Mouse (Mus musculus) spleen, adult 12 weeks (tissue): ENCODE results near the gene Mpnd.

Experiments
- DNase-seq: peaks from one replicate; pipeline ENCODE4 v3.0.0; 2022; ENCODE audit warnings: low spot score

Gene Mpnd

DNA sequence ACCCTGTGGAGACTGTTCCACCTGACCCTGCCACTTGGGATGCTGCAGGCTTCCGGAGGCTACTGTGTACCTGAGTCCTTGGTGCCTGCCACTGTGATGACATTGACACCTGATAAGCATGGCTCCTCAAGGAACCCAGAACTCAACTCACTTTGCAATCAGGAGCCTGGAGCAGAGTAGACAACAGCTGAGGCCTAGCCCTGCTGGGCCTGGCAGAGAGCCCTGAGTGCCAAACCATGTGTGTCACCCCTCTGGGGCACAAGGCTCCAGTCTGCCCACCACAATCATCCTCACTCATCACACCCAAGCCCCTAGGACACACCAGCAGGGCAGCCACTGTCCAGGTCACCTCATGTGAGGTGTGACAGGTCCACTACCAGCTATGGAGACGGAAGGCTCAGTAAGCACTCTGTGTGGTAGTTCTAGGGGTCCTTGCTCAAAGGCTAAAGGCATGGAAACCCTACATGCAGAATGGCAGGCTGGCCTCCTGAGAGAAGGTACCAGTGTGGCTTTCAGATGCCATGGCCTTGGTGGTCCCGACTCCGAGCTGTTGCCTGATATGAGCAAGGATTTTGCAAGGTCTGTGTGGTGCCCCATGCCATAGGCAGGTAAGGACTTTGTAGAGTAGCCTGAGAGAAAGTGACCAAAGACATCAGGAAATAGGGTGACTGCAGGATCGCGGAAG is 15.0 kb downstream of the Mpnd start:
- DNase-seq: no peak

DNA sequence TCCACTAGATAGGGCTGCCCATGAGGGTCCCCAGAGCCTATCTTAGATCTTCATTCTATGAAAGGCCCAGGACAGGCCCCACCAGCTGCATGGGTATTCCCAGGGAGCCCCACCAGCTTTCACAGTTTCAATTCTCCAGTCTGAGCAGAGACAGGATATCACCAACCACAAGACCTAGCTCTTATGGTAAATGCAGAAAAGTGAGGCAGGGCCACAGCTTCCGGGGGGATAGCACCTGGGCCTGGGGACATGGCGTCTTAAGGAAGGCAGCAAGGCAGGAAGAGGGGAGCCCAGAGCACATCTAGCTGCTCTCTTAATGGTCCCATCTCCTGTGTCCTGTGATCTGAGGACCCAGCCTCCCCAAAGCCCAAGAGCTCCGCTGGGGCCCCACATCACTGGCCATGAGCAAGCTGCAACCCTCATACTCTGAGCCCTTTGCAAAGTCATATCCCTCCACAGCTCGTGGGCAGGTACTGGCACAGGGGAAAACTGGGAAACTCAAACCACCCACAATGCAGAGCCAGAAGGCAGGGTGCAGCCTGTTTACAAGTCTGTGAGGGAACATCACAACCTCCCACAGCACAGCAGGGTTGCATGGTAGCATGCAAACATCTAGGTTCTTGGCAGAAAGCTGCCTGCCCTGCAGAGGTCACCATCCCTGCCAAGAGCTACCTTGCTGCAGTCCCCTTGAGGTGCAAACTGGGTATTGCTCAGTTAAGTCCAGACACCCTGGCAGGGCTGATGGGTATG is 15.8 kb downstream of the Mpnd start:
- DNase-seq: no peak

- no peak for DNase-seq
Measured at GRCm38 (mm10) chr17:56022131-56022988, 16.8 kb downstream of the Mpnd start.

- DNase-seq: no peak
Measured at GRCm38 (mm10) chr17:56022989-56023290, 17.4 kb downstream of the Mpnd start.

GRCm38 (mm10) chr17:56023386-56023785 is 17.9 kb downstream of the Mpnd start:
- DNase-seq: no peak

GRCm38 (mm10) chr17:56024476-56024875 is 19.0 kb downstream of the Mpnd start:
- DNase-seq: no peak

GRCm38 (mm10) chr17:56024931-56025330 is 19.4 kb downstream of the Mpnd start:
- no peak for DNase-seq

DNA sequence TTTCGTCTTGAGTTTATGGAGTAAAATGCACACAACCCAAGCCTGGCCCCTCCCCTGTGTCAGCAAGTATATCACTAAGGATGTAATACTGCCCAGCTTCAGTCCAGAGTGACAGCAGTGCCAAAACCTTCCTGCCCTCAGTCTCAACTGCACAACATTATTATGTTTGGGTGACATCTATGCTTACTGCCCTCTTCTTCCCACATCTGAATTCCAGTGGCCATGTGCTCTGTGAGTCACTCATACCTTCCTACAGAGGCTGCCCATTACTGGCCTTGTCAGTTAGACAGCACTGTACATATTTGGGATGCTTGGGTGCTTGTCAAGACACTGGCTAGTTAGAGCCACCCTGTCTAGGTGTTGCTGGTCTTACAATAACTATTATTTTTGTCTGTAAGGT is 20.8 kb downstream of the Mpnd start:
- DNase-seq: no peak

DNA sequence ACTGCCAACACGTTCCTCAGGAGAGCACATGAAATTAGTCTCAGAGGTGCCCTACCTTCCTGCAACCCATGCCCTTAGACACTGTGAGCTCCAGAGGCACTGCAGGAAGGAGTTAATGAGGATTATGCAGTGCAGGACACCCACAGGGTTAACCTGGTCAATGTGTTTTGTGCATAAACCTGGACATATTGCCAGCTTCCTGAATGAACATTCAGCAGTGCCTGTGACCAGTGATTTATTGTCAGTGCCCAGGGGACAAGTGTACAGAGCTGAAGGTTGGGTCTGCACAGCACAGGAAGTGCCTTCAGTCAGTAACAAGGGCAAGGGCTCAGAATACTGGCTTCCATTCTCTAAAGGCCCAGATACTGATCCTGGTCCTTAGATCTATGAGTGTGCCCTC is 21.4 kb downstream of the Mpnd start:
- DNase-seq: no peak

DNA sequence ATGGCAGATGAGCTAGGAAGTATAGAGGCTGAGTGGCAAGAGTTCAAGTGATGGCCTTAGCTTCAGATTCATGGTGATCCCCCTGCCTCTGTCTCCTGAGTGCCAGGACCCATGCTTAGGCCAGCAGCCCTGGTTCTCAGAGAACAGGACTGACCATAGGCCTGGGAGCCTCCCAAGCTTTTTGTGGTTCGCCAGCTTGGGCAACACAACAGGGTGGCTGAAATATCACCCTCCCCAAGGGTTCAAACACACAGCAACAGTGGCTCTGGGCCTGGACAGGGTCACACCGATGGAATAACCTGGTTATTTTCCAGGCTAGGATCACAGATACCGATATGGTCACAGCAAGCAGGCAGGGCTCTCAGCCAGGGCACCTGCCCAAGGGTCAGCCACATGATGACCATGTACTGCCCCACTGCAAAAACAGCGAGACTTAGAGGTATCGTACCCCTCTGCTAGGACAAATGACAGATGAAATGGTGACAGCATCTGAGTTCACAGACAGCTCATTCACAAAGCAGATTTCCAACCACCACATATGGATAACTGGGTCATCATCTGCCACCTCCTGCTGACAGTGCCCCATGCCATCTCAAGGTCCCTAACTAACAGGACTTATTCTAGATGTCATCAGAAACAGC is 22.4 kb downstream of the Mpnd start:
- DNase-seq: no peak

GRCm38 (mm10) chr17:56030238-56030870 is 24.8 kb downstream of the Mpnd start:
- no peak for DNase-seq

GRCm38 (mm10) chr17:56030919-56031318 is 25.4 kb downstream of the Mpnd start:
- no peak for DNase-seq

GRCm38 (mm10) chr17:56031431-56031830 is 25.9 kb downstream of the Mpnd start:
- no peak for DNase-seq

GRCm38 (mm10) chr17:56032127-56032733 is 26.7 kb downstream of the Mpnd start:
- no peak for DNase-seq

DNA sequence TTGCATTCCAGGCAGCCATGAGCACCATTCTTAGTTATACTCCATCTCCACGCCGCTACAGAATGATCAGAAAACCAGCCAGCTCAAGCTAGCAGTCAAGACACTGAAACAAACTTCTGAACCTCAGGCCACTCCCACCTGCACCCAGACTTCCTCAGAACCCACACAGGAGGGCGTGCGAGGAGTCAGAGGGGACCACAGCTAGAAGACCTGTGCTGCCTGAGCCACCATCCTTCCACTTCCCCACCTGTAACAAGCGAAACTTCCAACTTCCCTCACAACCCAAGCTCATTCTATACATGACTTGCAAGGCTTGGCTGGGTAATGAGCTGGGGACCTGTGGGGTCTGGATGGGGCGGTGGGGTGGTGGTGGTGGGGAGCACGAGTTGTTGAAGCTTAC is 27.3 kb downstream of the Mpnd start:
- DNase-seq: no peak

DNA sequence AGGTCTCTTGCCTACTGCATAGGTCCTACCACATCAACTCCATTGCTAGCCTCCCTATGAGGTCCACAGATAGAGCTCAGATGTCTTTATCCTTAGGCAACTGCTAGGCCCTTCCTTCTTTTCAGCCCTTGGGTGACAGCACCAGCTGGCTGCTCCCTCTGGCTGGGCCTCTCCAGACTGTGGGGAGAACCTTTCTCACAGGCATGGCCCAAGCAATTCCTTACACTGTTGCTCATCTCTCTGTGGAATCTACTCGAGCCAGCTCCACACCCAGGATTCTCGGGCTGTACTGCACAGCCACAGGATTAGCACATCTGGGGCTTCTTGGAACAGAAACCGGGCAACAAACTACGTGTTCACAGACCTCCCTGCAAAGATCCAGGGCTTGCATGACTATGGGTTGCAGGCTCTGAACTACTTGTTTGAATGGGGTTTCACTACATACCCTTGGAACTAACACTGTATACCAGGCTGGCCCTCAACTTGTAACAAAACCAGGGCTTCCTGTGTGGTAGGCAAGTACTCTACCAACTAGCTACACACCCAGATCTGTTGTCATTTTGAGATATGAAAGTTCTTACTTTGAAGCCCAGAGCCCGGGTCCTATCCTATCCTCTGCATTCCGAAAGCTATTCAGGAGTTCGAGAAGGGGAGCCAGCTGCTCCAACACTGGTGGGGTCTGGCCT is 28.7 kb downstream of the Mpnd start:
- DNase-seq: no peak

- no peak for DNase-seq
Measured at GRCm38 (mm10) chr17:56034726-56035100, 29.2 kb downstream of the Mpnd start.

DNA sequence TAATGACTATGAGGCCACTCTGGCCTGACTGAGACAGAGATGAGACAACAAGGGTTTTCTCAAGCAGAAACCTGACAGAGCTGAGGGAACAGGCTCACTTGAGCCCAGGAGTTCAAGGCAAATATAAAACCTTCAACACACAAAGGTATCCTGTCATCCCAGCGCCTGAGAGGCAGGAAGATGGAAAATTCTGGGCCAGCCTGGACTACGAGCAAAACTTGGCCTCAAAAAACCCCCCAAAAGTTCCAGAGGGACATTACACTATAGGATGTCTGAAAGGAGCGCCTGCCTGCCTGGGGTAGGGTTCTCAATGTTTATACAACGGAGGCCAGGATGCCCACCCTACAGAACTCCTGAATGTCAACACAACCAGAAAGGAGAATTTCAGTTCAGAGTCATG is 29.7 kb downstream of the Mpnd start:
- DNase-seq: no peak

DNA sequence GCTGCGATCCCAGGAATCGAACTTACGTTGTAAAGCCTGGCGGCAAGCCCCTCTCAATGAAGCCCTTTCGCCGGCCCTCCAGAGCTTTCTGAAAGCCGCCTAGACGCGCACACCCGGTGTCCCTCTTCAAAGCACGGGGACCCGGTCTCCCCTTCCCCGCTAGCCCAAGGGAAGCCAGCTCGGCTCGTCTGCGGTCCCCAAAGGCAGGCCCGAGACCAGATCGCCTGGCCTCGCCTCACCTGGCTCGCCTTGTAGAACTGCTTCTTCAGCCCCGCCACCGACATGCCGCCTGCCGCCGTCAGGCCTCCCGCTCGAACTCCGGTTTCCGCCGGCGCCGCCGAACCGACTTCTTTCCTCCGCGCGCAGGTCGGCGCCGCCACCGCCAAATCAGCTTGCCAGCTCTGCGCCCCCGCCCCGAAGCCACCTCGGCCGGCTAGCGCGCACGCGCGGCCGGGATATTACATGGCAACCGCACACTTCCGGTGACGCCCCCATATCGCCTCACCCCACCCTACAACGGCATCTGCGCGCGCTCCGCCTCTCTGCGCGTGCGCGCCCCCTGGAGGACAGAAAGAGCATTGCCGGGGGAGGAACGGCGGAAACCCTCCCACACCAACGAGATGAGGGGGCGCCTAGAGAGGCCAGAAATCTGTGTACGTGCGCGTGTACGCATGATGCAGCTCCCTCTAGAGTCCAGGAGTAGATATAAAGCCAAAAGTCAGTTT is 30.8 kb downstream of the Mpnd start, which contains the start of gene Sh3gl1:
Gene Sh3gl1, minus strand, starts transcription at position 460 of the 725 bp plus-strand sequence.
- DNase-seq: peak; percentile 100

GRCm38 (mm10) chr17:56036901-56037287 is 31.4 kb downstream of the Mpnd start:
- no peak for DNase-seq
